Mouse (Mus musculus): Measurements from ENCODE around the gene Cryba4. TPM values are rescaled to one million over a fixed set of nuclear protein-coding genes. Genes with fewer than 3 reads are reported as not detected.

Gene Cryba4
- polyA plus RNA-seq, 1 experiment from 2014 or later = not detected

GRCm38 (mm10) chr5:112295162-112295561, 42.8 kb upstream of the Cryba4 start:
- peak; percentile 45 for ATAC-seq
- no peak for TF ChIP-seq CTCF (IDR thresholded peaks at IDR 0.05)
- DNase-seq (ENCODE audit: low read depth, low spot score) = no peak
- no peaks in the 10 kb centered on the region for H3K27me3 ChIP-seq
- in situ Hi-C loops (cut with MboI; ENCODE audit: low pct_unique_long_range_greater_than_20kb) = loop anchor here (25.0 kb wide), 1 partner anchor 1592 kb away; no protein-coding TSS in a partner anchor
- CTCF ChIA-PET = interaction anchor here (1.5 kb wide), 1 partner anchor 54 kb away, joined by 4 read pairs; no protein-coding TSS in a partner anchor
- POLR2A ChIA-PET = interaction anchor here (1.0 kb wide), 1 partner anchor 11 kb away, joined by 3 read pairs; no protein-coding TSS in a partner anchor

- ChIA-PET CTCF (interaction anchor here (0.6 to 1.5 kb wide), 2 partner anchors 54 to 1436 kb away, joined by 3 to 4 read pairs; no protein-coding TSS in a partner anchor), POLR2A (interaction anchor here (1.0 kb wide), 1 partner anchor 10 kb away, joined by 3 read pairs; no protein-coding TSS in a partner anchor)
- in situ Hi-C loops (cut with MboI; ENCODE audit: low pct_unique_long_range_greater_than_20kb) = loop anchor here (25.0 kb wide), 1 partner anchor 1593 kb away; no protein-coding TSS in a partner anchor
- no peak for ATAC-seq
- DNase-seq (ENCODE audit: low read depth, low spot score) = no peak
- no peak for TF ChIP-seq CTCF (IDR thresholded peaks at IDR 0.05)
- no peaks in the 10 kb centered on the region for H3K27me3 ChIP-seq
These were observed 42.4 kb upstream of the Cryba4 start for GRCm38 (mm10) chr5:112294696-112295095.

DNA sequence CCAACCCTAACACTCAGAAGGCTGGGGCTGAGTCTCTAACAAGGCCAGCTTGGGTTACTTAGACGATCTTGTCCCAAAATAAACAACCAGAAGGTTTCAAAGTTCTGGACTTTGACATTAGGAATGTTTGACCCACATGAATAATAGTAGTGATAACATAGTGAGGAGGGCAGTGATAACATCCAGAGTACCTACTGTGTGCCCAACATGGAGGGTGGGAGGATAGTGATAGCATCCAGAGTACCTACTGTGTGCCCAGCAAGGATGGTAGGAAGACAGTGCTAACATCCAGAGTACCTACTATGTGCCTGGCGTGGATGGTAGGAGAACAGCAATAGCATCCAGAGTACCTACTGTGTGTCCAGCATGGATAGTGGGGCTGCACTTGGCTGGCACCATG, 41.5 kb upstream of the Cryba4 start:
- DNase-seq (ENCODE audit: low read depth, low spot score) = no peak
- ChIA-PET CTCF (no interaction called here), POLR2A (no interaction called here)
- in situ Hi-C loops (cut with MboI; ENCODE audit: low pct_unique_long_range_greater_than_20kb) = loop anchor here (25.0 kb wide), 1 partner anchor 1594 kb away; no protein-coding TSS in a partner anchor
- H3K27me3 ChIP-seq = no peaks in the 10 kb centered on the region
- ATAC-seq = no peak
- no peak for TF ChIP-seq CTCF (IDR thresholded peaks at IDR 0.05)

GRCm38 (mm10) chr5:112292343-112292980, 40.1 kb upstream of the Cryba4 start:
- ATAC-seq = no peak
- in situ Hi-C loops (cut with MboI; ENCODE audit: low pct_unique_long_range_greater_than_20kb) = loop anchor here (25.0 kb wide), 1 partner anchor 1595 kb away; no protein-coding TSS in a partner anchor
- no peak for TF ChIP-seq CTCF (IDR thresholded peaks at IDR 0.05)
- ChIA-PET POLR2A (interaction anchor here (1.5 kb wide), 1 partner anchor 14 kb away, joined by 6 read pairs; no protein-coding TSS in a partner anchor), CTCF (no interaction called here)
- H3K27me3 ChIP-seq = no peaks in the 10 kb centered on the region
- no peak for DNase-seq (ENCODE audit: low read depth, low spot score)

- ChIA-PET CTCF (no interaction called here), POLR2A (interaction anchor here (1.3 to 1.5 kb wide), 2 partner anchors 12 to 14 kb away, joined by 3 to 6 read pairs; no protein-coding TSS in a partner anchor)
- TF ChIP-seq CTCF (IDR thresholded peaks at IDR 0.05) = no peak
- H3K27me3 ChIP-seq = no peaks in the 10 kb centered on the region
- in situ Hi-C loops (cut with MboI; ENCODE audit: low pct_unique_long_range_greater_than_20kb) = loop anchor here (25.0 kb wide), 1 partner anchor 1595 kb away; no protein-coding TSS in a partner anchor
- peak; percentile 58 for ATAC-seq
- no peak for DNase-seq (ENCODE audit: low read depth, low spot score)
These were observed 39.5 kb upstream of the Cryba4 start for GRCm38 (mm10) chr5:112291866-112292265.

DNA sequence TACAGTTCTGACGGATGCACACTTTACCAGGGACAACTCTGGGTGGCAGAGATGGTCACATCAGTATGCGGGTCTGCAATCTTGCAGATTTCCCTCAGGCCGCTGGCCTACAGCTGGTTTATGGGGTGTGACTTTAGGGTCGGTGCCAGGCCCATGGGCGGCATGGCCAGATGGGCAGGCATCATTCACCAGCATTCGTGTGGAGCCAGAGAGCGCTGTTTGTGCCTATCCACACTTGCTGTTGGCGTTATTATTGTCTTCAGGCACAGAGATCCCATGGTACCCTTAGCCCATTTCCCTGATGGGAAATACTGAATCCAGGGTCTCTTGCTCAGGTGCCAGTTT, 38.2 kb upstream of the Cryba4 start:
- ChIA-PET POLR2A (interaction anchor here (1.3 kb wide), 1 partner anchor 11 kb away, joined by 3 read pairs; no protein-coding TSS in a partner anchor), CTCF (interaction anchor here (0.5 to 1.3 kb wide), 3 partner anchors 28 to 839 kb away, joined by 3 read pairs; no protein-coding TSS in a partner anchor)
- in situ Hi-C loops (cut with MboI; ENCODE audit: low pct_unique_long_range_greater_than_20kb) = loop anchor here (25.0 kb wide), 1 partner anchor 1597 kb away; no protein-coding TSS in a partner anchor
- no peaks in the 10 kb centered on the region for H3K27me3 ChIP-seq
- ATAC-seq = no peak
- no peak for TF ChIP-seq CTCF (IDR thresholded peaks at IDR 0.05)
- DNase-seq (ENCODE audit: low read depth, low spot score) = no peak

DNA sequence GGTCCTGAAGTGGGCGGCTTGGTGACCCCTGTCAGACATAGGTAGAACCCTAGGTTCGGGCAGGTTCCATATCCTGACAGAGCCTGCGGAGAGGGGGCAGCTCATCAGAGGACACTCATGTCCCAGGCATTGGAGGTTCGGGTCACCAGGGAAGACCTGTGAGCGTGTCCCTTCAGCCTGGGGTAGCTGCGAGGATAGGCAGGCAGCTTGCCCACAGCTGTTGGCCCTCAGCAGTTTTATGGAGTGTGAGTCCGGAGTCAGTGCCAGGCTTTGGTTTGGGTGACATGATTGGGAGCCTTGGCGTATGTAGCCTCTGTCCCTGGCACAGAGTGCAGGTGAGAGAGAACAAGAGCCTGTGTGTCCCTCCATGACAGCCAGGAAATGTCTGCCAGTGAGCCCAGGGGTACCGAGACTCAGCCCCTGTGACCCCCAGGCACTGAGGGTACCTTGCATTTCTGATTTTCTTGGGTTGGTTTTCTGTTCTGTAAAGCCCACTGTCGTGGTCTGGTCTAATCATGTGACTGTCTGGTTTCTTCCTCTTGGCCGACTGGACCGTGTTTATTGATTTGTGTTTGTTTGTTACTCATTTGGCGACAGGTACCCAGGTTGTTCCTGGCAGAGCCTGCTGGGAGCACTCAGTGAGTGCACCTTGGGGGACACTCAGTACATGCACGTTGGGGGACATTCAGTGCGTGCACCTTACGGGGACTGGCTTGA, 37.7 kb upstream of the Cryba4 start:
- ChIA-PET CTCF (interaction anchor here (0.5 to 1.3 kb wide), 4 partner anchors 11 to 838 kb away, joined by 3 read pairs; no protein-coding TSS in a partner anchor), POLR2A (no interaction called here)
- no peaks in the 10 kb centered on the region for H3K27me3 ChIP-seq
- TF ChIP-seq CTCF (IDR thresholded peaks at IDR 0.05) = no peak
- DNase-seq (ENCODE audit: low read depth, low spot score) = no peak
- ATAC-seq = no peak
- in situ Hi-C loops (cut with MboI; ENCODE audit: low pct_unique_long_range_greater_than_20kb) = loop anchor here (25.0 kb wide), 1 partner anchor 1597 kb away; no protein-coding TSS in a partner anchor

DNA sequence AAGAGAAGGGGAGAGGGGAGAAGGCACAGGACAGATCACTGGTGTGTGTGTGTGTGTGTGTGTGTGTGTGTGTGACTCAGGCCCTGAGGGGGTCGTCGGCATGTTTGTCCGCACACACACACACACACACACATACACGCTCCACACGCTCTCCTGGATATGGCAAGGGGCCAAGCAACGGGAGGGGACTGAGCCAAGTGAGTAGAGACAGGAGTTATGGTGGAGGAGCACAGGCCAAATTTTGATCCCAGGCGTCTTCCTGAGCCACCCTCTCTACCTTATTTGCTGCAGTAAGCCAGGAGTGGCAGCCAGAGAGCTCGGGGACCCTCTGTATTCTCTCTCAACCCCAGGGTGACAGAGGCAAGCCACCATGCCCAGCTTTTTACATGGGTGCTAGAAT, 36.9 kb upstream of the Cryba4 start:
- CTCF ChIA-PET = interaction anchor here (1.0 to 1.3 kb wide), 2 partner anchors 12 to 31 kb away, joined by 3 read pairs; no protein-coding TSS in a partner anchor
- POLR2A ChIA-PET = no interaction called here
- TF ChIP-seq CTCF (IDR thresholded peaks at IDR 0.05) = no peak
- DNase-seq (ENCODE audit: low read depth, low spot score) = no peak
- no peak for ATAC-seq
- in situ Hi-C loops (cut with MboI; ENCODE audit: low pct_unique_long_range_greater_than_20kb) = loop anchor here (25.0 kb wide), 1 partner anchor 1598 kb away; no protein-coding TSS in a partner anchor
- H3K27me3 ChIP-seq = no peaks in the 10 kb centered on the region

DNA sequence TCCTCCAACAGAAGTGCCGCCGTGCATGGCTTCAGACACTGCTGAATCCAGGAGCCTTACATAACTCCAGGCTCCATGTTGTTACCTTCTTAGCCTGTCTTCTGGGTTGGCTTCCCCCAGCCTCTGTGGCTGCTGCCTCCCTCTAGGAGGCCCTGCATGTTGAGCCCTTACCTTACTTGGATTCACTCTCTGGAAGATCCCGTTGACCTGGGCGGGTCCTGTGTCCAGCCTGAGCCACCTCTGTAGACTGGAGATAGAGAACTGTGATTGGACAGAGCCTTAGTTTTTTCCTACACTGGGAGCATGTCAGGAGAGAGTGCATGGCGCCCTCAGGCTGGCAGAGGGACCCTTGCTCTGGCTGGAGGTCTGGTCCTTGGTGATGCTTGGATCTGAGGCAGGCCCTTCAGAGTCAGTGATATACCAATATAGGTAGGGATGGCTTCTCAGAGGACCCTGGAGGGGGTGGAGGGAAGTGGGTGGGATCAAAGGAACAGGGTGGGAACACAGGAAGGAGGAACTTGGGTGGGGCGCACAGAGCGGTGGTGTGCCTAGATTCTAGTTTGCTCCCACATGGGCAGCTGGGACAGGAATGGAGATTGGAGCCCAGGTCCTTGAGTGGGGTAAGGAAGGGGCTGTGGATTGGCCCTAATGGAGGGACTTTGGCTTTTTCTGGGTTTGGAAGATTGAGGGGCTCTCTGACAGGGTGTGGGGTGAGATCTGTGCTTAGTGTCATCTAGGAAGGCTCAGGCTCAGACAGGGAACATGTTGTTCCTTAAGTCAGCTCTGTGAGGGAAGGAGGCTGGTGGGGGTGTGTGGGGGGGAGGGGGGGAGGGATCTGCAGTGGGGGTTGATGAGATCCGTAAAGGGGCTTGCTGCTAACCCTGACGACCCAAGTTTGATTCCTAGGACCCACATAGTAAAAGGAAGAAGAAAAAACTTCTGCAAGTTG, 36.1 kb upstream of the Cryba4 start:
- ATAC-seq = no peak
- CTCF ChIA-PET = interaction anchor here (1.1 kb wide), 1 partner anchor 9 kb away, joined by 3 read pairs; no protein-coding TSS in a partner anchor
- no peaks in the 10 kb centered on the region for H3K27me3 ChIP-seq
- in situ Hi-C loops (cut with MboI; ENCODE audit: low pct_unique_long_range_greater_than_20kb) = loop anchor here (25.0 kb wide), 1 partner anchor 1599 kb away; no protein-coding TSS in a partner anchor
- no peak for TF ChIP-seq CTCF (IDR thresholded peaks at IDR 0.05)
- no peak for DNase-seq (ENCODE audit: low read depth, low spot score)
- POLR2A ChIA-PET = no interaction called here

Measured in Patski (cell line).